Mouse (Mus musculus) bone marrow, adult 2 months (tissue): ENCODE measurements around the gene Dao. TPM values are rescaled to one million over a fixed set of nuclear protein-coding genes. Genes with fewer than 3 reads are reported as not detected.

ENCODE experiments used
- H3K27ac ChIP-seq: fragments of 200-500 bp; 2 replicates; pipeline ENCODE4 v1.5.1; 2012; ENCODE audit warnings: low read depth, mild to moderate bottlenecking, control low read depth, inconsistent platforms, low read length; ENCODE audit not compliant: control insufficient read depth, poor library complexity, insufficient read depth
- H3K4me1 ChIP-seq: fragments of 200-500 bp; 2 replicates; pipeline ENCODE4 v1.6.1; 2011; ENCODE audit warnings: low read length; ENCODE audit not compliant: control insufficient read depth, insufficient read depth
- H3K4me3 ChIP-seq: fragments of 200-500 bp; replicated peaks from 2 replicates; pipeline ENCODE3; 2011; ENCODE audit warnings: mild to moderate bottlenecking, low read depth, low read length, control low read depth; ENCODE audit not compliant: control insufficient read depth
- CTCF ChIP-seq: fragments of 200-500 bp; IDR thresholded peaks from 2 replicates; pipeline ENCODE4 v1.5.1; 2011; ENCODE audit warnings: low read length, control low read depth; ENCODE audit not compliant: control insufficient read depth, insufficient read depth
- POLR2A ChIP-seq: fragments of 200-500 bp; IDR thresholded peaks from 2 replicates; pipeline ENCODE4 v1.6.1; 2011; ENCODE audit warnings: low read depth, mild to moderate bottlenecking, control low read depth, low read length, borderline replicate concordance; ENCODE audit not compliant: control insufficient read depth
- WGBS: fragments of 180-500 bp; shearing (Covaris S2); methylation state at CpG from one replicate; pipeline ENCODE4 v1.1.7; 2018; 5-methylcytosine and 5-hydroxymethylcytosine counted together
- polyA plus RNA-seq: library from polyadenylated mRNA; stranded (reverse); fragments of >200 nt; gene quantifications from 2 replicates; pipeline ENCODE4 v1.2.4, GENCODE M21; 2011; ENCODE audit warnings: low replicate concordance; ENCODE audit not compliant: missing spikeins, insufficient read depth, insufficient read length

Dao gene
- polyA plus RNA-seq, 1 experiment: 1.6 TPM

DNA sequence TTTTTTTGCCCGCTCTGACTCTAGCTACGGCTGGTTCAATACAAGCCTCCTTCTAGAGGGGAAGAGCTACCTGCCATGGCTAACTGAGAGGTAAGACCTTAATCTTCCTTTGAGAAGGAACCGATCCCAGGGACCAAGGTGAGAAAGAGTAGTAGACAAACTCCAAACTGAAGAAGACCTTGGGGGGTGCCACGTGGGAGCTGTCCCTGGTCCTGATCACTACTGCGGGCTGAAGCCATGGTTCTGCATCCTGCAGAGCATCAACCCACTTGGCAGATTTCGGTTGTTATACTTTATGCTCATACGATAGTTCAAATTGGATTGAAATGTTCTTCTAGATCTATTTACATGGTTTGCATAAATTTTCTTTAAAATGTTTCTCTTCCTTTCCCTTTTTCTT, 11.6 kb downstream of the Dao start:
- Histone ChIP-seq H3K4me3 (no peak overlapping the region), H3K4me1 (no peaks in the 10 kb centered on the region), H3K27ac (no peak overlapping the region)
- TF ChIP-seq CTCF: no peak
- no peak for TF ChIP-seq POLR2A
- WGBS: 60% methylated on average over 7 of the region's 7 CpGs

- H3K4me3 ChIP-seq: no peak overlapping the region
- TF ChIP-seq CTCF: no peak
- TF ChIP-seq POLR2A: no peak
- H3K4me1 ChIP-seq: no peaks in the 10 kb centered on the region
- H3K27ac ChIP-seq: no peak overlapping the region
- 47% methylated on average over 6 of the region's 6 CpGs for WGBS
Measured at GRCm38 (mm10) chr5:114024390-114024789, 20.9 kb downstream of the Dao start.

- no peak overlapping the region for H3K27ac ChIP-seq
- no peaks in the 10 kb centered on the region for H3K4me1 ChIP-seq
- no peak overlapping the region for H3K4me3 ChIP-seq
- WGBS: 8% methylated on average over 10 of the region's 10 CpGs
- TF ChIP-seq POLR2A: no peak
- no peak for TF ChIP-seq CTCF
Measured at GRCm38 (mm10) chr5:114024885-114025284, 21.4 kb downstream of the Dao start.

DNA sequence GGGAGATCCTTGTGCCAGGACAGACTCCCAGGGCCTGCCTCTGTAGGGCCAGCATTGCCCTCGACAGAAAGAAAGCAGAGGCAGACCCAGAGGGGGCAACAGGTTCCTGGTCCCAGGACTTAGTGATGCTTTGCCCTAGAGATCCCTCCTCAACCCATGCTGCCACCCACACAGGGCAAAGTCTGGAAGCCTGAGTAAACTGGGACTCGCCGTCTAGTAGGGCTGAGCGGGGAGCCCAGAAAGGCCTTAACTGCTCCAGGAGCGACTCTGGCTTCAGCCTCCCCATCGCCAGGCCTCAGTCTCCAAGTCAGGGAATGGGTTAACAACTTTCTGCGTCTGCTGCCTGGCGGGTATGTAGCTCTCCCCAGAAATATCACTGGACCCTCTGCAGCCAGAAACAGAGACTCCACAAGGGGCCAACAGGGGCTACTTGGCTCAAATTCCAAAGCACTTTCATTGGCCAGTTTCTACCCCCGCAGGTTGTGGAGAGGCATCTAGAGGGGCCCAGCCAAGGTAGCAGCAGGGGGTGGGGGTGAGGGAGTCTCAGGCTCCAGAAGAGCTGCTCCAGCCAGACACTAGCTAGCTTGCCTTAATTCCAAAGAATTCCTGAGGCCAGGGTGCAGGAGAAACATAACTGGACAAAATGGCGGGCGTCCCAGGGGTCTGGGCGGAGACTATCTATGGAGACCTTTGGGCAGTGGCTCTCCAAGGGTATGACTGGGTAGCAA, 23.9 kb downstream of the Dao start:
- 79% methylated on average over 12 of the region's 12 CpGs for WGBS
- TF ChIP-seq CTCF (no peak), POLR2A (no peak)
- Histone ChIP-seq H3K4me3 (no peak overlapping the region), H3K4me1 (no peaks in the 10 kb centered on the region), H3K27ac (no peak overlapping the region)

DNA sequence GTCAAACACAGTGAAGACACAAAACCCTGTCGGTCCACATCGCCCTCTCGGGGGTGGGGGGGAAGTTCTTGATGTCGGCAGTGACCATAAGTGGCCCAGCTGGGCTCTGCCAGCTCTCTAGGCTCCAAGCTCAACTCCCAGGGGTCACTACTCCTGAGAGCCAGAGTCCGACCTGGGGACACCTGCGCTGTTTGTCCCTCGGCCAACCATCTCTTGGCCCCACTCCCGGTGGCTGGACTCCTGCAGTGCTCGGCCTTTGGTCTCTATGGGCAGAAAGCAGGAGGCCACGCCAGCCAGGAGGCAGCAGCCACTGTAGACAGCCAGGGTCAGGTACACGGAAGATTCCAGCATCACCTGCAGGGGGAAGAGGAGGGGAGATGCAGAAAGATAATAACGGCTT, 24.6 kb downstream of the Dao start:
- H3K27ac ChIP-seq: no peak overlapping the region
- 82% methylated on average over 12 of the region's 12 CpGs for WGBS
- no peak overlapping the region for H3K4me3 ChIP-seq
- no peaks in the 10 kb centered on the region for H3K4me1 ChIP-seq
- TF ChIP-seq CTCF (no peak), POLR2A (no peak)

GRCm38 (mm10) chr5:114030652-114031051, 27.1 kb downstream of the Dao start:
- WGBS: 86% methylated on average over 12 of the region's 12 CpGs
- TF ChIP-seq CTCF: no peak
- TF ChIP-seq POLR2A: no peak
- no peak overlapping the region for H3K4me3 ChIP-seq
- no peaks in the 10 kb centered on the region for H3K4me1 ChIP-seq
- no peak overlapping the region for H3K27ac ChIP-seq

DNA sequence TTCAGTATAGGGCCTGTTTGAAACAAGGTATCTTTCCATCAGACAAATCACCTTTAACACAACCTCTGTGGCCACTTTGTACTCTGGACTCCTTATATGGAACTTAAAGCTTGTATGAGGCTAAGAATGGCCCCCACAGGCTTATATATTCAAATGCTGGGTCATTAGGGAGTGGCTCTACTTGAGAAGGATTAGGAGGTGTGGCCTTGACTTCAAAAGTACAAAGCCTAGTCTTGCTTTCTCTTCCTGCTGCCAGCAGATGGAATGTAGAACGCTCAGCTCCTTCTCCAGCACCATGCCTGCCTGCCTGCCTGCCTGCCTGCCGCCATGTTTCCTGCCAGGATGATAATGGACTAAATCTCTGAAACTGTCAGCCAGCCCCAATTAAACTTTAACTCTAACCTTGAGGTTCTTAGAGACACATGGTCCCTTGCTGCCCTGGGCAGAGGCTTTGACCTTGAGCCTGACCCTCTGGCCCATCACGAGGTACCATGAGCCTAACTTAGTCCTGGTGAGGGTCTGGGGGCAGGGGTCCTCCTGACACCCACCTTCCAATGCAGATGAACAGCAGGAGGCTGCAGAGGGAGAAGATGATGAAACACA, 28.8 kb downstream of the Dao start:
- Histone ChIP-seq H3K4me1 (no peaks in the 10 kb centered on the region), H3K27ac (no peak overlapping the region), H3K4me3 (no peak overlapping the region)
- TF ChIP-seq CTCF (no peak), POLR2A (no peak)
- 75% methylated on average over 3 of the region's 3 CpGs for WGBS

- H3K4me3 ChIP-seq: no peak overlapping the region
Measured at GRCm38 (mm10) chr5:114034393-114034792, 30.9 kb downstream of the Dao start.

GRCm38 (mm10) chr5:114035111-114035510, 31.6 kb downstream of the Dao start:
- H3K4me1 ChIP-seq: no peaks in the 10 kb centered on the region
- 68% methylated on average over 10 of the region's 10 CpGs for WGBS
- TF ChIP-seq POLR2A: no peak
- no peak overlapping the region for H3K27ac ChIP-seq
- no peak overlapping the region for H3K4me3 ChIP-seq

More at GRCm38 (mm10) chr5:114034393-114034792, 30.9 kb downstream of the Dao start:
- TF ChIP-seq POLR2A: no peak
- TF ChIP-seq CTCF: no peak
- no peak overlapping the region for H3K27ac ChIP-seq
- 71% methylated on average over 7 of the region's 7 CpGs for WGBS
- no peaks in the 10 kb centered on the region for H3K4me1 ChIP-seq
